Mouse (Mus musculus) skeletal muscle tissue, adult 2 months (tissue): ENCODE results near the gene Eif4ebp2.
"Not testable (repeated sequence)": the region's sequence is repeated elsewhere in the genome, so short reads cannot be mapped to it uniquely, and the experiment has no call there.

Experiments used
- DNase-seq: peaks from one replicate; pipeline ENCODE4 v3.0.0-alpha.2; 2012; ENCODE audit warnings: low read depth, low spot score

Gene Eif4ebp2

GRCm38 (mm10) chr10:61466242-61466641 lies 13.8 kb upstream of the Eif4ebp2 start:
- no peak for DNase-seq

GRCm38 (mm10) chr10:61465009-61465408 lies 12.5 kb upstream of the Eif4ebp2 start:
- peak; percentile 82 for DNase-seq

GRCm38 (mm10) chr10:61457182-61457581 lies 4.7 kb upstream of the Eif4ebp2 start:
- DNase-seq, result no peak

GRCm38 (mm10) chr10:61453171-61453570 lies 710 bp upstream of the Eif4ebp2 start:
- DNase-seq, result not testable (repeated sequence)

GRCm38 (mm10) chr10:61451931-61452617 lies 387 bp downstream of the Eif4ebp2 start:
- no peak for DNase-seq

- no peak for DNase-seq
Measured at GRCm38 (mm10) chr10:61451463-61451930, 964 bp downstream of the Eif4ebp2 start.

GRCm38 (mm10) chr10:61448834-61449233 lies 3.6 kb downstream of the Eif4ebp2 start:
- DNase-seq, result no peak

GRCm38 (mm10) chr10:61447581-61448353 lies 4.7 kb downstream of the Eif4ebp2 start:
- no peak for DNase-seq

GRCm38 (mm10) chr10:61445016-61445415 lies 7.4 kb downstream of the Eif4ebp2 start:
- DNase-seq, result no peak

- DNase-seq, result no peak
Measured at GRCm38 (mm10) chr10:61443876-61444275, 8.6 kb downstream of the Eif4ebp2 start.

- no peak for DNase-seq
Measured at GRCm38 (mm10) chr10:61443456-61443855, 9.0 kb downstream of the Eif4ebp2 start.

- DNase-seq, result no peak
Measured at GRCm38 (mm10) chr10:61440202-61440800, 12.2 kb downstream of the Eif4ebp2 start.

GRCm38 (mm10) chr10:61431375-61431774 lies 21.1 kb downstream of the Eif4ebp2 start:
- DNase-seq, result no peak

GRCm38 (mm10) chr10:61429043-61429442 lies 23.4 kb downstream of the Eif4ebp2 start:
- DNase-seq, result no peak

GRCm38 (mm10) chr10:61428416-61428815 lies 24.0 kb downstream of the Eif4ebp2 start:
- peak; percentile 56 for DNase-seq

- DNase-seq, result no peak
Measured at GRCm38 (mm10) chr10:61427951-61428350, 24.5 kb downstream of the Eif4ebp2 start.

GRCm38 (mm10) chr10:61426251-61426757 lies 26.2 kb downstream of the Eif4ebp2 start:
- no peak for DNase-seq

- no peak for DNase-seq
Measured at GRCm38 (mm10) chr10:61425047-61425446, 27.4 kb downstream of the Eif4ebp2 start.

GRCm38 (mm10) chr10:61424500-61424899 lies 28.0 kb downstream of the Eif4ebp2 start:
- DNase-seq, result no peak

- DNase-seq, result no peak
Measured at GRCm38 (mm10) chr10:61423289-61423688, 29.2 kb downstream of the Eif4ebp2 start.

GRCm38 (mm10) chr10:61422861-61423260 lies 29.6 kb downstream of the Eif4ebp2 start:
- no peak for DNase-seq

GRCm38 (mm10) chr10:61420011-61420410 lies 32.5 kb downstream of the Eif4ebp2 start:
- no peak for DNase-seq
